Mouse (Mus musculus) hindbrain, embryonic 13.5 days (tissue): ENCODE data around the gene Ddah1. TPM values are rescaled to one million over a fixed set of nuclear protein-coding genes. Genes with fewer than 3 reads are reported as not detected.

Source experiments
- ATAC-seq: fragments of 200-750 bp; cut with Nextera tagmentation; 2 replicates; pipeline ENCODE4 v1.8.0; 2017; ENCODE audit warnings: moderate TSS enrichment; ENCODE audit not compliant: low FRiP score
- H3K27ac ChIP-seq: fragments of 300-500 bp; sonication (generic); 2 replicates; pipeline ENCODE4 v1.5.1; 2015; ENCODE audit warnings: inconsistent platforms, mild to moderate bottlenecking, moderate library complexity
- H3K27me3 ChIP-seq: fragments of 300-500 bp; sonication (generic); 2 replicates; pipeline ENCODE4 v1.6.1; 2015; ENCODE audit warnings: mild to moderate bottlenecking, inconsistent platforms
- H3K36me3 ChIP-seq: fragments of 300-500 bp; sonication (generic); 2 replicates; pipeline ENCODE4 v1.6.1; 2015; ENCODE audit warnings: mild to moderate bottlenecking, inconsistent platforms
- H3K4me1 ChIP-seq: fragments of 300-500 bp; sonication (generic); replicated peaks from 2 replicates; pipeline ENCODE4 v1.6.1; 2015; ENCODE audit warnings: inconsistent platforms
- H3K4me2 ChIP-seq: fragments of 300-500 bp; sonication (generic); 2 replicates; pipeline ENCODE4 v1.6.1; 2015; ENCODE audit warnings: inconsistent platforms, mild to moderate bottlenecking, moderate library complexity
- H3K4me3 ChIP-seq: fragments of 300-500 bp; sonication (generic); 2 replicates; pipeline ENCODE4 v1.5.1; 2015; ENCODE audit warnings: mild to moderate bottlenecking, inconsistent platforms
- H3K9ac ChIP-seq: fragments of 300-500 bp; sonication (generic); 2 replicates; pipeline ENCODE4 v1.6.1; 2015; ENCODE audit warnings: mild to moderate bottlenecking, inconsistent platforms
- H3K9me3 ChIP-seq: fragments of 300-500 bp; sonication (generic); 2 replicates; pipeline ENCODE4 v1.6.1; 2016; ENCODE audit warnings: inconsistent platforms
- WGBS: fragments of 180-500 bp; shearing (Covaris S2); methylation state at CpG from one replicate; pipeline ENCODE4 v1.1.7; 2015; 5-methylcytosine and 5-hydroxymethylcytosine counted together
- polyA plus RNA-seq: library from polyadenylated mRNA; unstranded; fragments of >200 nt; fragmentation: Nextera tagmentation; extraction: Ambion mirVana; gene quantifications from 2 replicates; pipeline ENCODE4 v1.2.1, GENCODE M21; 2015

Gene Ddah1
- polyA plus RNA-seq, 1 experiment from 2014 or later: 75.7 TPM

DNA sequence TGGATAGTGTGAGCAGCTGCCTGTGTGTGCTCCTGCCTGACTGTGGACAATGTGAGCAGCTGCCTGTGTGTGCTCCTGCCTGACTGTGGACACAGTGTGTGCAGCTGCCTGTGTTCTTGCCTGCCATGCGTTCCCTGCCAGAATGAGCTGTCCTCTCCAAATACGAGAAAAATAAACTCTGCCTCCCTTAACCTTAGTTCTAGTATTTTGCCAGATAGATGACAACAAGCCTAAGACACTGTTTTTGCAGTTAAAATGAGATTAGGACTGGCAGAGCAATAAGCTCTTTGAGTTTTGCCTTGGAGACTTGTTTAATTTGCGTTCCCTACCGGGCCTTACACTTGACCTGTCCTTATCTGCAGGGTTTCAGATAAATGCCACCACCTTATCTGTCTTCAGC, 63.7 kb downstream of the Ddah1 start:
- H3K9ac ChIP-seq: no peak overlapping the region
- H3K27me3 ChIP-seq: no peaks in the 10 kb centered on the region
- H3K36me3 ChIP-seq: no peaks in the 10 kb centered on the region
- H3K27ac ChIP-seq: no peak overlapping the region
- H3K4me3 ChIP-seq: no peak overlapping the region
- WGBS: 82% methylated on average over 4 of the region's 4 CpGs
- H3K4me2 ChIP-seq: no peak overlapping the region
- ATAC-seq: no peak
- H3K9me3 ChIP-seq: no peaks in the 10 kb centered on the region
- peaks cover 23% of the 10 kb centered on the region for H3K4me1 ChIP-seq

DNA sequence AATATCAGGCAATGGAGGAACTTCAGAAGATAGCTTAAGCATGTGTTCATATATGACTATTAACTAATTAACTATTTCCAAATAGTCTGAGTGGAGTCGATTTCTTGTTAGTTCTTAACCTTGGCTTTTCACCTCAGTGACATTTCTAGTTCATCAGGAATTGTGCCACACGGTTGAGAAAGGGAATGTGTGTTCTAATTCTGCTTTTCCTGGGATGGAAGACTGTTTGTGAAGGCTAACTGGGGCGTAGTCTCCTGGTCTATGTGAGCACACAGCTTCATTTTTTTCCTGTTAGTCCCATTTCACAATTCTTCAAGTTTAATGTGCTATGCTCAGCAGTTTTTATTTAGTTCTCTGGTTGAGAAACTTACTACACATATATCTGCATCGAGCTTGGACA, 65.2 kb downstream of the Ddah1 start:
- Histone ChIP-seq H3K4me2 (no peak overlapping the region), H3K27me3 (no peaks in the 10 kb centered on the region), H3K9ac (no peak overlapping the region), H3K9me3 (no peaks in the 10 kb centered on the region), H3K27ac (no peak overlapping the region), H3K36me3 (no peaks in the 10 kb centered on the region), H3K4me3 (no peak overlapping the region), H3K4me1 (peaks cover 27% of the 10 kb centered on the region)
- no peak for ATAC-seq
- 81% methylated on average over 4 of the region's 4 CpGs for WGBS

DNA sequence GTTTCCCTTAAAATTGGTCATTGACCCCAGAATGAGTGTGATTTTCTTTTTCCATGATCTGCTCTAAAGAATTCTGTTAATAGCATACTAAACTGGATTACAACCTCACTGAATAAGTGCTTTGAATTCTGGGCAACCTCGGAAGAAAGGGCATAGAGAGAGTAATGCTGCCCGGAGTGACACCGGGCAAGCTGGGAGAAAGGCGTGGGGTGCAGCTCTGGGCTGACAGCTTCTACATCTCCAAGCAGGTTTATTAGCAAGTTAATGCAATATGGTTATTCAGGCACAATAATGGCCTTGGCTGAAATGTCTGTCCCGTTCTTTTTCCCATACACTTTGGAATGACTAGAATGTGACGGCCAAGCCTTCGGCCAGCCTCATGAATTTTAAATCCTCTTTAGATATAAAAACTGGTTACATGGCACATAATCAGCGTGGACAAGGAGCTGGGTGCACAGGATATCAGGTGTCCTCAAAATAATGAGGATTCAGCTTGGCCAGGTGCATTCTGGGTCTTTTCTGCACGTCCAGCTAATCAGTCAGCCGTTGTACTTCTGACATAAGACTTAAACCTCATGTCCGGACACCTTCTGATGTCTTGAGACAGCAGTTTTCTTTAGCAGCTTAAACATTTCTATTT, 67.1 kb downstream of the Ddah1 start:
- Histone ChIP-seq H3K36me3 (no peaks in the 10 kb centered on the region), H3K9ac (no peak overlapping the region), H3K27me3 (no peaks in the 10 kb centered on the region), H3K9me3 (no peaks in the 10 kb centered on the region), H3K27ac (no peak overlapping the region), H3K4me2 (no peak overlapping the region; the same call in 1 of the 2 replicates), H3K4me3 (no peak overlapping the region), H3K4me1 (peaks cover 27% of the 10 kb centered on the region)
- 29% methylated on average over 11 of the region's 11 CpGs for WGBS
- ATAC-seq: peak; percentile 50; the same call in 1 of the 2 replicates

DNA sequence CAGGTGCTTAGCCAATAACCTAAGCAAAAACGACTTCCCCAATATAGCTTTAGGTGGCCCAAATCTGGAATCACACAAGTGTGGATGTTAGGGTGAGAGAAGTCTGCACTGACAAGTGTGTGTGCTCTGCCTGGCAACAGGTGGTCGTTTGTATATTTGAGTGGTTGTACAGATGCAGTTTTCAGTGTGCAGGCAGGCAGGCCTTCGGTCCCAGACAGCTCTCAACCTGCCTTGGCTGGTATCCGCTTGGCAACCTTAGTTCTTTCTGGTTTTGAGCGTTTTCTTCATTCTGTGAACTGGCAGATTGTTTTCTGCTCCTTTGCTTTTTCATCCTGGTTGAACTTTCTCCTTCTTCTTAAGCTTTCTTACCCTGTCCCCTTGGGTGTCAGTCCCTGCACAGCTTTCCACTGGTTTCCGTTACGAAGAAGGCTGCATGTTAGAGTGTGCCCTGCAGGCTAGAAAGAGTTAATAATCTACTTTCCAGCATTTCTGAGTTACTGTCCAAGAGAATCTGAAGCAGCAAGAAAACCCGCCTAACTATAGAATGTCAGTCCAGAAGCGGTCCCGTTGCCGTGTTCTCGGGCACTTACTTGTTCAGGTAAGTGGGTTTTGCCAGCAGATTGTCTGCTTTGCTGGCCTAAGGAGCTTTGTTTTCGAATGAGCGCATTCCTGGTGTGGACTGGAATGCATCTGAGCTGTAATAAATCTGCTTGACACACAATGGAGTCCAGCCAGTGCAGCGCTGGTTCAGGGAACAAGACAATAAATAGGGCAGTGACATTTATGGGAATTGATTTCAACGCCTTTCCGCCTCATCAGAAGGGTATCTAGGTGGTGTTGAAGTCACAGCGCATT, 68.9 kb downstream of the Ddah1 start:
- no peaks in the 10 kb centered on the region for H3K9me3 ChIP-seq
- peaks cover 27% of the 10 kb centered on the region for H3K4me1 ChIP-seq
- peak overlapping the region; percentile 30 for H3K4me2 ChIP-seq
- H3K9ac ChIP-seq: no peak overlapping the region
- 31% methylated on average over 18 of the region's 18 CpGs for WGBS
- peak overlapping the region; percentile 30; the same call in 1 of the 2 replicates for H3K27ac ChIP-seq
- H3K4me3 ChIP-seq: no peak overlapping the region
- no peaks in the 10 kb centered on the region for H3K27me3 ChIP-seq
- ATAC-seq: 0 out of 2 replicates have a peak, but pooled peaks have one; percentile 18
- H3K36me3 ChIP-seq: no peaks in the 10 kb centered on the region

DNA sequence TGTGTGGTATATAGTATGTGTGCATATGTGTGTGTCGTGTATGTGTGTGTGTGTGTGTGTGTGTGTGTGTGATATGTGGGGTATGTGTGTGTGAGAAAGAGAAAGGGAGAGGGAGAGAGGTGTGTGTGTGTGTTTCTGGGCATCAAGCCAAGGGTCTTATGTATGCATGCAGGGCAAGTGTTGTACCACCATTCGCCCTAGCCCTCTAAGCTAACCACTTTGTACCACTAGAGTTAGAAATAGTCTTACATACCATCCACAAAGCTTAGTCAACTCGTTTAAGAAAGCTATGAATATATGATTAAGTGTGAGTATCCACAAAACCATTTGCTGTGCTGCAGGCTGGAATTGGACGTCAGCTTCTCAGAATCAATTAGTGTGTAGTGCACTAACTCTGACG, 70.4 kb downstream of the Ddah1 start:
- Histone ChIP-seq H3K9ac (no peak overlapping the region), H3K27ac (no peak overlapping the region), H3K4me1 (peaks cover 27% of the 10 kb centered on the region), H3K4me2 (no peak overlapping the region), H3K36me3 (no peaks in the 10 kb centered on the region), H3K27me3 (no peaks in the 10 kb centered on the region), H3K4me3 (no peak overlapping the region), H3K9me3 (no peaks in the 10 kb centered on the region)
- 63% methylated on average over 5 of the region's 5 CpGs for WGBS
- ATAC-seq: no peak

DNA sequence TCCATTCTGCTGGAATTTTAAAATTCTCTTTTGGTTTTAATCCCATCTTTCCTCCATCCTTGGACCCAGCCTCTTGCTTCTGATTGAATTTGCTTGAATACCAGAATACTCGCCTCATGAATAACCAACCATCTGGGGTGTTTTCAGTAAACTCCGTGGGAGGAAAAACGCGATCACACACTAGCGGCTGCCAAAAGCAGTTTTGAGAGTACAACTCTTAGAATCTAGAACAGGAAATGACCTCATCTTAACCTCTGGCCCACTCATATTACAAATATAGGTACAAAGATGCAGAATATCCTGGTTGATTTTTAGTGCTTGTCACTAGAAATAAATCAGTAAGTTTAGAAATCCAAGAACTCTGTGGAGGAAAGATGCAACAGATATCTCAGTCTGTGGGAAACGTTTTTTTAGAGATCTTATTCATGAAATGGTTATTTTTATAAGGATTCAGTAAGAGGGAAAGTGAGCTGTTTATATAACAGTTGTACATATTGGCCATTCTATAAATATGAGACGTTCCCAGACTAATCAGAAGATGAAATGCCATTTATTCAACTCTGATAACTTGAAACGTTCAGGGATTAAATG, 75.6 kb downstream of the Ddah1 start:
- Histone ChIP-seq H3K36me3 (no peaks in the 10 kb centered on the region), H3K4me1 (no peaks in the 10 kb centered on the region), H3K9ac (no peak overlapping the region), H3K4me2 (no peak overlapping the region), H3K27me3 (no peaks in the 10 kb centered on the region), H3K4me3 (no peak overlapping the region), H3K27ac (no peak overlapping the region), H3K9me3 (0 out of 2 replicates have a peak, but pooled peaks cover 5% of the 10 kb centered on the region)
- no peak for ATAC-seq
- 70% methylated on average over 8 of the region's 8 CpGs for WGBS

DNA sequence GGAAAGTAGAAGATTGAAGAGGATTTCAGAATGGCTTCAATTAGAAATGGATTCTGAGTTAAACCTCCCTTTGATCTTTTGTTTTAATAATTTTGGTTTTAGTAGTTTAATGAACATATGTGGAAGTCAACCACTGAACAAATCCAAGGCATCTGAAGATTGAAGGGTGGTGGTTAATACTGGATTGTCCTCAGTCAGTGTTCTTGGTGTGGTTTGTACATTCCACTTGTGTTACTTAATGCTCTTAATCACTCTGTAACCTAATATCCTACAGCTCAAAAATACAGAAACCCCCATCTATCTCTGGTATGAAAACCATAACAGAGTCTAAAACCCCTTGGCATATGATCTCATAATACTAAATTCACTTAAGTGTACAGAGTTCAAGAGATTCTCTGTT, 79.8 kb downstream of the Ddah1 start:
- H3K27ac ChIP-seq: no peak overlapping the region
- no peaks in the 10 kb centered on the region for H3K36me3 ChIP-seq
- H3K9ac ChIP-seq: no peak overlapping the region
- 0 out of 2 replicates have a peak, but pooled peaks cover 7% of the 10 kb centered on the region for H3K9me3 ChIP-seq
- ATAC-seq: no peak
- H3K27me3 ChIP-seq: no peaks in the 10 kb centered on the region
- no peaks in the 10 kb centered on the region for H3K4me1 ChIP-seq
- H3K4me3 ChIP-seq: no peak overlapping the region
- no peak overlapping the region for H3K4me2 ChIP-seq

DNA sequence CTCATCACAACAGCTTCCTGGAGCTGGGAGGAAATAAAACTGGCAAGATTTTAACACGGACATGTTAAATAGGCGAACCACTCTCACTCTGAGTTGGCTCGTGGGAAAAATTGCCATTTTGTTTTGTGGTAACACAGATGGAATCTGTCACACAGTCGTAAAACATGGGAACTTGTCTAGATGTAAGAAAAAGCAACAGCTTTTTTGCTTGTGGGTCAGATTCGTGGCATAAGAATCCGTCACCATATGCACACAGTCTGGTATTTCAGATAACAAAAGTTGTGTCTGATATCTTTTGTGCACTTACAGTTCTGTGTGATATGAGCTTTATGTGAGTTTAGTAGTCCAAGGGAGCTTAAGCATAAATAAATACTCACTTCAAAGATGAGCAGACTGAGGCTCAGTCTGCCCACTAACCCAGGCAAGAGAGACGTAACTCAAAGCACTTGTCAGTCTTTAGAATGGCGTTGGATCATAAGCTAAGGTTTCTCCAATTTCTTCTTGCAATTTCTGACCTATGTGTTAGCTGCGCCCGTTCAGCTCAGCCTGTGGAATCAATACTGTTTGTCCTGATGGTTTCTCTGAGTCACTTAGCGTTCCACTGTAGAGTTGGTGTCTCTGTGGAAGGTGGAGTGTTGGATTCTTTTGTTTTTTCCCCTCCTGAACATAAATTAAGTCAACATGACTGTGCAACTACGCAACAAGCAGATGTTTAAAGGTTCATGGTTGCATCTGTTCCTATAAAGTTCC, 83.7 kb downstream of the Ddah1 start:
- no peak for ATAC-seq
- H3K4me3 ChIP-seq: no peak overlapping the region
- H3K27ac ChIP-seq: no peak overlapping the region
- H3K4me1 ChIP-seq: peaks cover 2% of the 10 kb centered on the region; the same call in 1 of the 2 replicates
- no peaks in the 10 kb centered on the region for H3K27me3 ChIP-seq
- 0 out of 2 replicates have a peak, but pooled peaks cover 7% of the 10 kb centered on the region for H3K9me3 ChIP-seq
- no peak overlapping the region for H3K9ac ChIP-seq
- 89% methylated on average over 12 of the region's 12 CpGs for WGBS
- no peak overlapping the region for H3K4me2 ChIP-seq
- H3K36me3 ChIP-seq: no peaks in the 10 kb centered on the region

DNA sequence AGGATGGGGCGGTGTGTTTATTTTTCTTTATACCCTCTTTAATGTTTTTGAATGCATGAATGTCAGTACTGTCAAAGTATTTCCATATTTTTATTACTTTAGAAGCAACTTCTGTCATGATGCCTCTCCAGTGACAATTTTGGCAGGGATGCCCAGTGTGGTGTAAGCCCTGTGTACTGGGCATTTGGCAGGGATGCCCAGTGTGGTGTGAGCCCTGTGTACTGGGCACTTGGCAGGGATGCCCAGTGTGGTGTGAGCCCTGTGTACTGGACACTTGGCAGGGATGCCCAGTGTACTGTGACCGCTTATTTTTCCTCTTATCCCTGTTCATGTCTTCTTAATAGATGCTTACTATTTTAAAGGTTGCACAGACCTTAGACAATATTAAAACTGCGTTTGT, 85.4 kb downstream of the Ddah1 start:
- Histone ChIP-seq H3K9ac (no peak overlapping the region), H3K4me2 (no peak overlapping the region), H3K36me3 (no peaks in the 10 kb centered on the region), H3K4me1 (peaks cover 9% of the 10 kb centered on the region; the same call in 1 of the 2 replicates), H3K27me3 (no peaks in the 10 kb centered on the region), H3K9me3 (0 out of 2 replicates have a peak, but pooled peaks cover 4% of the 10 kb centered on the region), H3K4me3 (no peak overlapping the region), H3K27ac (no peak overlapping the region)
- WGBS: 88% methylated on average over 3 of the region's 3 CpGs
- ATAC-seq: no peak

DNA sequence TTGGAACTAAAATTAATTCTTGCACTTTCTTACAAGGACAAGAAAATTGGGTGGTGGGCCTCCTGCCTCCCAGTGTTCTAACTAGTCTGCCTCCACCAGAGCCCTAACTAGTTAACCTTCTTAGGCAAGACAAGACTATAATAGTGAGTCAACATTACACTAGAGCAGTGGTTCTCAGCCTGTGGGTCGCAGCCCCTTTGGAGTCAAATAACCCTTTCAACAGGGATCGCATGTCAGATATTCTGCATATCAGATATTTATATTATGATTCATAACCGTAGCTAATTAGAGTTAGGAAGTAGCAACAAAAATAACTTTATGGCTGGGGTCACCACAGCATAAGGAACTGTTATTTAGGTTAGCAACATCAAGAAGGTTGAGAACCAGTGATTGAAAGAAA, 86.4 kb downstream of the Ddah1 start:
- WGBS: 89% methylated on average over 3 of the region's 3 CpGs
- H3K36me3 ChIP-seq: no peaks in the 10 kb centered on the region
- H3K27me3 ChIP-seq: no peaks in the 10 kb centered on the region
- H3K9me3 ChIP-seq: no peaks in the 10 kb centered on the region
- H3K9ac ChIP-seq: no peak overlapping the region
- no peak overlapping the region for H3K27ac ChIP-seq
- peaks cover 9% of the 10 kb centered on the region; the same call in 1 of the 2 replicates for H3K4me1 ChIP-seq
- no peak overlapping the region for H3K4me2 ChIP-seq
- H3K4me3 ChIP-seq: no peak overlapping the region
- no peak for ATAC-seq

DNA sequence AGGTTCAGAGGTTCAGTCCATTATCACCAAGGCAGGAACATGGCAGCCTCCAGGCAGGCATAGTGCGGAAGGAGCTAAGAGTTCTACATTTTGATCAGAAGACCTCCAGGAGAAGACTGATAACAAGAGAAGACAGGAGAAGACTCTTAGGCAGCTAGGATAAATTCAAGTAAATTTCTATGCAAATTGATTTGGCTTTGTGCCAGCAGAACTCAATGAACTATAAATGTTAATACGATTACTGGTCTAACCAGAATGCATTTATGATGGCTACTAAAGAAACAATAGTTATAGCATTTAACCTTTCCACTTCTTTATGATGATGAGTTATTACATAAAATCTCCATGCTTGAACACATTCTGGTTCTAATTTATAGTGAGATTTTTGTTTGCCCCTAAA, 87.8 kb downstream of the Ddah1 start:
- Histone ChIP-seq H3K4me3 (no peak overlapping the region), H3K9ac (no peak overlapping the region), H3K9me3 (no peaks in the 10 kb centered on the region), H3K4me2 (no peak overlapping the region), H3K27ac (no peak overlapping the region), H3K4me1 (peaks cover 9% of the 10 kb centered on the region; the same call in 1 of the 2 replicates), H3K27me3 (no peaks in the 10 kb centered on the region), H3K36me3 (no peaks in the 10 kb centered on the region)
- 65% methylated on average over 2 of the region's 2 CpGs for WGBS
- no peak for ATAC-seq

DNA sequence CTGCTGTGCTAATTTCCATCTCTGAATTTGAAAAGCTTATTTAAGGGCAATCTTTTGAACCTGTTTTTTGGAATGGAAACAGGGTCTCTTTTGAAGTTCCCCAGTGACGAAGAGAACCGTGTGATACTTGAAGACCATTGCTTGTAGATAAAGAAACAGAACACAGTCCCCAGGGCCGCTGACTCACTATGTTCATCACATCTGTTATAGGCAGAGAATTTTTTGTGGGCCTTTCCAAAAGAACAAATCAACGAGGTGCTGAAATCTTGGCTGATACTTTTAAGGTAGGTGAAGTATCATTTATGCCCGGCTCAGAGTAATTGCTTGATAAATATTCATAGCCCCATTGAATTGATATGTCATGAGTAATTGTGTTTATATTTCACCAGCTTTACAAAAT, 93.6 kb downstream of the Ddah1 start:
- Histone ChIP-seq H3K27me3 (no peaks in the 10 kb centered on the region), H3K27ac (no peak overlapping the region), H3K4me1 (peaks cover 19% of the 10 kb centered on the region), H3K36me3 (no peaks in the 10 kb centered on the region), H3K4me3 (no peak overlapping the region), H3K4me2 (no peak overlapping the region), H3K9me3 (peaks cover under 1% of the 10 kb centered on the region; the same call in 1 of the 2 replicates), H3K9ac (no peak overlapping the region)
- no peak for ATAC-seq
- 66% methylated on average over 5 of the region's 5 CpGs for WGBS
